Comparison of ENCODE assay signal across 21 mouse cellular contexts in genomic region chr16:57796321-57796720, GRCm38 (mm10). TPM values are rescaled to one million over a fixed set of nuclear protein-coding genes. Genes with fewer than 3 reads are reported as not detected.
DNase-seq lines count a peak whose midpoint lies in the region; ATAC-seq and TF ChIP-seq lines count a peak whose summit lies in the region.
"Had no signal": no experiment of that assay in that cellular context is flagged by ENCODE, and none has a peak within 500 bp of the region (broad histone marks: within the 10 kb centered on the region; RNA-seq: fewer than 3 reads in every experiment).

No protein-coding gene starts in this region.

- WGBS in lung, embryonic 14.5 days, result 55% methylated on average over 6 of the region's 6 CpGs
- 52% methylated on average over 6 of the region's 6 CpGs for WGBS in lung, postnatal 0 days
- WGBS in embryonic facial prominence, embryonic 10.5 days, result 70% methylated on average over 6 of the region's 6 CpGs

- no peaks in the 10 kb centered on the region for H3K9me3 ChIP-seq in lung, embryonic 14.5 days (ENCODE audit: low read depth, low read length)
- no peaks in the 10 kb centered on the region for H3K9me3 ChIP-seq in lung, postnatal 0 days (ENCODE audit: low read length)
- no peaks in the 10 kb centered on the region for H3K9me3 ChIP-seq in embryonic facial prominence, embryonic 10.5 days
- H3K9me3 ChIP-seq: kidney, embryonic 15.5 days; limb, embryonic 13.5 days; liver, embryonic 15.5 days; midbrain, embryonic 13.5 days; neural tube, embryonic 15.5 days had no signal

- no peak overlapping the region for H3K4me2 ChIP-seq in lung, embryonic 14.5 days
- H3K4me2 ChIP-seq in lung, postnatal 0 days (replicated peaks; ENCODE audit: low read depth, low read length), result no peak overlapping the region
- H3K4me2 ChIP-seq: kidney, embryonic 15.5 days; limb, embryonic 13.5 days; liver, embryonic 15.5 days; midbrain, embryonic 13.5 days; neural tube, embryonic 15.5 days had no signal

- peak; percentile 18 for DNase-seq in heart, adult 8-10 months (ENCODE audit: low spot score)
- no peak for DNase-seq in heart, postnatal 25 days (ENCODE audit: low spot score)
- peak; percentile 45 for DNase-seq in lung, embryonic 14.5 days
- no peak for DNase-seq in lung, postnatal 0 days (ENCODE audit: low spot score)
- peak; percentile 33 for DNase-seq in cerebellum, adult 11-12 months
- peak; percentile 80 to 89 for DNase-seq in cerebellum, postnatal 25 days
- no peak for DNase-seq in adrenal gland, adult (ENCODE audit: inconsistent age in 2 of 2, low spot score in 1 of 2)
- DNase-seq in embryonic facial prominence, embryonic 10.5 days (ENCODE audit: low spot score), result no peak
- DNase-seq: B cell, adult 2 months; embryo, embryonic 11 days; thymus, postnatal 25 days had no signal

- no peak overlapping the region for H3K4me3 ChIP-seq in lung, embryonic 14.5 days (ENCODE audit: low read depth, low read length)
- no peak overlapping the region for H3K4me3 ChIP-seq in lung, postnatal 0 days (ENCODE audit: low read depth, low read length)
- no peak overlapping the region for H3K4me3 ChIP-seq in embryonic facial prominence, embryonic 10.5 days
- H3K4me3 ChIP-seq: kidney, embryonic 15.5 days; limb, embryonic 13.5 days; liver, embryonic 15.5 days; midbrain, embryonic 13.5 days; myocyte; neural tube, embryonic 15.5 days had no signal

- no peak for TF ChIP-seq EP300 in lung, postnatal 0 days (IDR thresholded peaks at IDR 0.05)

- no peaks in the 10 kb centered on the region; the same call in 1 of the 2 replicates for H3K4me1 ChIP-seq in lung, embryonic 14.5 days (ENCODE audit: insufficient read depth)
- no peaks in the 10 kb centered on the region for H3K4me1 ChIP-seq in lung, postnatal 0 days (ENCODE audit: insufficient read depth, low read depth, low read length)
- no peaks in the 10 kb centered on the region for H3K4me1 ChIP-seq in embryonic facial prominence, embryonic 10.5 days
- H3K4me1 ChIP-seq: kidney, embryonic 15.5 days; limb, embryonic 13.5 days; liver, embryonic 15.5 days; midbrain, embryonic 13.5 days; neural tube, embryonic 15.5 days had no signal

- no peak overlapping the region for H3K27ac ChIP-seq in lung, embryonic 14.5 days (ENCODE audit: low read depth)
- no peak overlapping the region for H3K27ac ChIP-seq in lung, postnatal 0 days (ENCODE audit: low read length)
- no peak overlapping the region for H3K27ac ChIP-seq in embryonic facial prominence, embryonic 10.5 days (replicated peaks)
- H3K27ac ChIP-seq: kidney, embryonic 15.5 days; limb, embryonic 13.5 days; liver, embryonic 15.5 days; midbrain, embryonic 13.5 days; neural tube, embryonic 15.5 days; stomach, postnatal 0 days had no signal

- ATAC-seq in lung, embryonic 14.5 days (ENCODE audit: insufficient read depth), result no peak
- ATAC-seq in lung, postnatal 0 days, result no peak
- ATAC-seq: activated CD4-positive, CD25-positive, alpha-beta regulatory T cell, adult 4 months; midbrain, embryonic 13.5 days; Patski had no signal

- H3K27me3 ChIP-seq in lung, embryonic 14.5 days (ENCODE audit: insufficient read depth, low read length), result no peaks in the 10 kb centered on the region
- H3K27me3 ChIP-seq in lung, postnatal 0 days (replicated peaks; ENCODE audit: insufficient read depth, low read length), result no peaks in the 10 kb centered on the region
- no peaks in the 10 kb centered on the region for H3K27me3 ChIP-seq in embryonic facial prominence, embryonic 10.5 days (replicated peaks; ENCODE audit: low read depth, poor library complexity, severe bottlenecking)
- H3K27me3 ChIP-seq: kidney, embryonic 15.5 days; limb, embryonic 13.5 days; liver, embryonic 15.5 days; midbrain, embryonic 13.5 days; neural tube, embryonic 15.5 days; Patski had no signal

- H3K9ac ChIP-seq in lung, embryonic 14.5 days, result no peak overlapping the region
- H3K9ac ChIP-seq in lung, postnatal 0 days (replicated peaks; ENCODE audit: low read depth), result no peak overlapping the region
- H3K9ac ChIP-seq: kidney, embryonic 15.5 days; limb, embryonic 13.5 days; liver, embryonic 15.5 days; midbrain, embryonic 13.5 days; neural tube, embryonic 15.5 days had no signal

- no peak for TF ChIP-seq CTCF in lung, embryonic 14.5 days (IDR thresholded peaks at IDR 0.05; ENCODE audit: low read depth)
- no peak for TF ChIP-seq CTCF in lung, postnatal 0 days (IDR thresholded peaks at IDR 0.05)

- no peaks in the 10 kb centered on the region for H3K36me3 ChIP-seq in lung, embryonic 14.5 days (ENCODE audit: insufficient read depth)
- H3K36me3 ChIP-seq in lung, postnatal 0 days (ENCODE audit: insufficient read depth, low read length), result no peaks in the 10 kb centered on the region
- H3K36me3 ChIP-seq in embryonic facial prominence, embryonic 10.5 days (replicated peaks), result no peaks in the 10 kb centered on the region
- H3K36me3 ChIP-seq: kidney, embryonic 15.5 days; limb, embryonic 13.5 days; liver, embryonic 15.5 days; midbrain, embryonic 13.5 days; neural tube, embryonic 15.5 days had no signal

- intact Hi-C loops in heart, postnatal 25 days (cut with DNase I), result no loop called here

RNA-seq across cellular contexts. Expression of gene Col8a1, which starts 41.8 kb away (rescaled TPM):
- 1 to 10 TPM; 5.0 to 8.6 (median 5.4) TPM for total RNA-seq in heart, adult 8-10 months (2022)
- 10 to 100 TPM in 1 of 2 experiments, 1 to 10 TPM in 1; 7.5 to 10.4 TPM for total RNA-seq in heart, postnatal 25 days (2021)
- 0.92 and 1.3 TPM in 2 replicates for polyA plus RNA-seq in lung, embryonic 14.5 days (2014; fragmentation: Nextera tagmentation; extraction: Ambion mirVana)
- 1.2 and 1.3 TPM in 2 replicates for polyA plus RNA-seq in lung, postnatal 0 days (2015; fragmentation: Nextera tagmentation; extraction: Ambion mirVana)
- 1.1 and 1.9 TPM in 2 replicates for polyA plus RNA-seq in embryonic facial prominence, embryonic 10.5 days (2016; fragmentation: Nextera tagmentation; extraction: Ambion mirVana)
- total RNA-seq: hematopoietic stem cell, adult 5-6 weeks had no signal

Comparison
In these comparisons a context has a peak if more than half of its experiments do, and no peak if none do; other contexts are left out.
1. DNase-seq: peak in heart, adult 8-10 months (single experiment), lung, embryonic 14.5 days (single experiment), cerebellum, adult 11-12 months (single experiment) and cerebellum, postnatal 25 days (2 of 2); none in heart, postnatal 25 days (single experiment), lung, postnatal 0 days (single experiment), adrenal gland, adult (0 of 2) and embryonic facial prominence, embryonic 10.5 days (single experiment).